Mouse (Mus musculus): Measurements from ENCODE around the gene Rbm17. TPM values are rescaled to one million over a fixed set of nuclear protein-coding genes. Genes with fewer than 3 reads are reported as not detected.

Gene Rbm17
- total RNA-seq (2014; rRNA removed), result 76.1 and 97.7 TPM in 2 replicates
- polyA plus RNA-seq (2015; fragmentation: Nextera tagmentation; extraction: Ambion mirVana), result 117 and 119 TPM in 2 replicates

DNA sequence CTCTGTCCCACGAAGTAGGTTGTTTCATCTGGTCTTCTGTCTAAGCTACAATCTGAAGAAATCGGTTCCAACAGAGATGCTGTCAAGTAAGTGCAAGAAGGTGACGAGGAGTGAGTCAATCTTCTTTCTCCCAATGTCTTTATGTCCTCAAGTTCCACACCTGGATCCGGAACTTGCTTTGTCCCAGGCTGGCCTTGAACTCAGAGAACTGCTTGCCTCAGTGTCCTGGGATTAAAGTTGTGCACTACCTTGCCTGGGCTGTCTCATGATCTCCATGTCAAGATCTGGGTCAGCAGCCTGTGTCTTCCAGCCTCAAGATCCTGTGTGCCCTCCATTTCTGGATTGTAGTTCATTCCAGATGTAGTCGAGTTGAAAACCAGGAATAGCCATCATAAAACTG is at the start of gene Rbm17:
Gene Rbm17, minus strand, starts transcription at position 101 of the 400 bp plus-strand sequence.
- 0 out of 2 replicates have a peak, but pooled peaks cover 4% of the 10 kb centered on the region for H3K36me3 ChIP-seq (ENCODE audit: insufficient read depth, low read length)
- H3K9ac ChIP-seq (replicated peaks; ENCODE audit: low read length, poor library complexity, severe bottlenecking), result peak within 1 kb of the TSS; percentile 98
- H3K9me3 ChIP-seq (ENCODE audit: low read length), result no peaks in the 10 kb centered on the region
- 86% methylated on average over 5 of the region's 5 CpGs for WGBS
- H3K27ac ChIP-seq (ENCODE audit: low read depth, low read length), result peak within 1 kb of the TSS; percentile 79
- peaks cover 6% of the 10 kb centered on the region; the same call in 1 of the 2 replicates for H3K4me1 ChIP-seq (ENCODE audit: insufficient read depth, low read length)
- no peaks in the 10 kb centered on the region for H3K27me3 ChIP-seq (ENCODE audit: insufficient read depth, low read length)
- peak within 1 kb of the TSS; percentile 95 for H3K4me3 ChIP-seq (ENCODE audit: low read depth, low read length)
- no peak for TF ChIP-seq CTCF (IDR thresholded peaks at IDR 0.05)
- no peak for ATAC-seq (ENCODE audit: low FRiP score)
- H3K4me2 ChIP-seq (ENCODE audit: low read depth, low read length, poor library complexity, severe bottlenecking), result no peak within 1 kb of the TSS
- no peak for DNase-seq (ENCODE audit: low spot score)

DNA sequence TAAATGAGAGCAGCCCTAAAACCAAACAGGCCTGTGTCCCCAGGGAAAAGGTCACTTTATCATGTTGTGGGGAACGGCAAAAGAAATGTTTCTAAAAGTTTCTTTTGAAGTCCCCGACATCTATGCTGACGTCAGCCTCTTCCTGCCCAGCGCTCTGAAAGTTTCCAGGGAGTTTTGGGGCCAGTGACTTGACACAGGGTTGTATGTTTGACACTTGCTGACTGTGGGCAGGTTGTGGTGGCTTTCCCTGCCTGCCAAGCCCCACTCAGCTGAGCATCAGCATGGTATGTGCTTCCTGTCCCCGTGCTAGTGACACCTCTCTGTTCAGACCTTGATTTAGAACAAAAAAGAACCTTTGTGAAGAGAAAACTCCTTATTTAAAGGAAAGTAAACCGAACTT is 49.4 kb upstream of the Rbm17 start:
- no peaks in the 10 kb centered on the region for H3K27me3 ChIP-seq (ENCODE audit: insufficient read depth, low read length)
- H3K9ac ChIP-seq (replicated peaks; ENCODE audit: low read length, poor library complexity, severe bottlenecking), result no peak overlapping the region
- TF ChIP-seq CTCF (IDR thresholded peaks at IDR 0.05), result no peak
- no peaks in the 10 kb centered on the region for H3K9me3 ChIP-seq (ENCODE audit: low read length)
- no peak overlapping the region for H3K4me3 ChIP-seq (ENCODE audit: low read depth, low read length)
- no peaks in the 10 kb centered on the region for H3K4me1 ChIP-seq (ENCODE audit: insufficient read depth, low read length)
- H3K4me2 ChIP-seq (ENCODE audit: low read depth, low read length, poor library complexity, severe bottlenecking), result no peak overlapping the region
- DNase-seq (ENCODE audit: low spot score) (no peak), ATAC-seq (ENCODE audit: low FRiP score) (no peak)
- no peak overlapping the region for H3K27ac ChIP-seq (ENCODE audit: low read depth, low read length)
- H3K36me3 ChIP-seq (ENCODE audit: insufficient read depth, low read length), result no peaks in the 10 kb centered on the region
- WGBS, result 61% methylated on average over 6 of the region's 6 CpGs

DNA sequence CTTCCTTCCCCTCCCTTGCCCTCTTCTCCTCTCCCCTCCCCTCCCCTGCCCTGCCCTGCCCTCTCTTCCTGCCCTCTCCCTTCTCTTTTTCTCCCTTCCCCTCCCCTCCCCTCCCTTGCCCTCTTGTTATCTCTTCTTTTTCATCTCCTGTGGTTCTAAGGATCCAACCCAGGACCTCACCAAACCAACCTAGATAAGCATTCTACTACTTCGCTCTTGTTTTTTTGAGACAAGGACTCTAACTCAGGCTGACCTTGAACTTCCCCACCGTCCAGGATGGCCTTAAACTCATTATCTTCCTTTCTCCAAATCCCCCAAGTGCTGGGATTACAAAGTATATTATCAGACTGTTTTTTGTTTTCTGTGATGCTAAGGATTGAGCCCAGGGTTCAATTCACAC is 48.8 kb upstream of the Rbm17 start:
- H3K27ac ChIP-seq (ENCODE audit: low read depth, low read length), result no peak overlapping the region
- ATAC-seq (ENCODE audit: low FRiP score), result no peak
- H3K27me3 ChIP-seq (ENCODE audit: insufficient read depth, low read length), result no peaks in the 10 kb centered on the region
- no peak for TF ChIP-seq CTCF (IDR thresholded peaks at IDR 0.05)
- H3K9me3 ChIP-seq (ENCODE audit: low read length), result no peaks in the 10 kb centered on the region
- WGBS, result 80% methylated on average over 2 of the region's 2 CpGs
- no peaks in the 10 kb centered on the region for H3K36me3 ChIP-seq (ENCODE audit: insufficient read depth, low read length)
- H3K4me3 ChIP-seq (ENCODE audit: low read depth, low read length), result no peak overlapping the region
- H3K9ac ChIP-seq (replicated peaks; ENCODE audit: low read length, poor library complexity, severe bottlenecking), result no peak overlapping the region
- DNase-seq (ENCODE audit: low spot score), result no peak
- H3K4me2 ChIP-seq (ENCODE audit: low read depth, low read length, poor library complexity, severe bottlenecking), result no peak overlapping the region
- H3K4me1 ChIP-seq (ENCODE audit: insufficient read depth, low read length), result no peaks in the 10 kb centered on the region

DNA sequence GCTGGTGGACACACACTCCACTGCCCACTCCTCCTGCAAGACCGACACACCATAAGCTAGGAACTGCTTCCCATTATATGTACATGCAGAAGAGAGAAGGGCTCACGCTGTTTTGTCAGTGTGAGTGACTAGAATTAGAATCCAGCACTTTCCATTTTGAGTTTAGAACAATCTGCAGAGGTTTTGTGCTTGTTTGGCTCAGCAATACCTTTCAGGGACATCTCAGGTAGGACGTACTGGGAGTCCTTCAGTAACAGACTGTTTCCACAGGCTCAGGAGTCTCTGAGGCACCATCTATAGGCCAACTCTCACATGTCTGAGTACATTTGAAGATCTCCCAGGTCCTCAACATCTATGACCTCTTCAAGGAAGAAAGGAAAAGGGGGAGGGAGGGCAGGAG is 48.2 kb upstream of the Rbm17 start:
- no peaks in the 10 kb centered on the region for H3K27me3 ChIP-seq (ENCODE audit: insufficient read depth, low read length)
- ATAC-seq (ENCODE audit: low FRiP score), result no peak
- H3K27ac ChIP-seq (ENCODE audit: low read depth, low read length), result no peak overlapping the region
- H3K4me2 ChIP-seq (ENCODE audit: low read depth, low read length, poor library complexity, severe bottlenecking), result no peak overlapping the region
- no peaks in the 10 kb centered on the region for H3K9me3 ChIP-seq (ENCODE audit: low read length)
- no peaks in the 10 kb centered on the region for H3K4me1 ChIP-seq (ENCODE audit: insufficient read depth, low read length)
- TF ChIP-seq CTCF (IDR thresholded peaks at IDR 0.05), result no peak
- no peak overlapping the region for H3K4me3 ChIP-seq (ENCODE audit: low read depth, low read length)
- H3K9ac ChIP-seq (replicated peaks; ENCODE audit: low read length, poor library complexity, severe bottlenecking), result no peak overlapping the region
- no peaks in the 10 kb centered on the region for H3K36me3 ChIP-seq (ENCODE audit: insufficient read depth, low read length)
- WGBS, result 87% methylated on average over 3 of the region's 3 CpGs
- no peak for DNase-seq (ENCODE audit: low spot score)

DNA sequence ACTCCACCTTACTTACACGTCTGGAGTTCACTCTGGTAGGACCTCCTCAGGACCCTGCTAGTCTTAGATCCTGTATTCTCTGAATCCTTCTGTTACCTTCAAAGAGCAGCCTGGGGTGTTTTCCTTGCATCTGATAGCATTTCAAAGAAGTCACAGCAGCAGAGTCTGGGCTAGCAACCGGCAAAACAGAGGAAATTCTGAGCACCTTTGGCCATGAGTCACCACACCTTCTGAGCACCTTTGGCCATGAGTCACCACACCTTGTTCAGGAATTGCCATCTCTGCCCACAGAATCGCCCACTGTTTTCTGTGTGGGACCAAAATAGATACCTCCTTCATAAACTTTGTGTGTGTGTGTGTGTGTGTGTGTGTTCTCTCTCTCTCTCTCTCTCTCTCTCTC is 47.5 kb upstream of the Rbm17 start:
- no peaks in the 10 kb centered on the region for H3K36me3 ChIP-seq (ENCODE audit: insufficient read depth, low read length)
- no peak for DNase-seq (ENCODE audit: low spot score)
- no peak overlapping the region for H3K27ac ChIP-seq (ENCODE audit: low read depth, low read length)
- no peak overlapping the region for H3K4me2 ChIP-seq (ENCODE audit: low read depth, low read length, poor library complexity, severe bottlenecking)
- no peaks in the 10 kb centered on the region for H3K27me3 ChIP-seq (ENCODE audit: insufficient read depth, low read length)
- no peak for ATAC-seq (ENCODE audit: low FRiP score)
- H3K9me3 ChIP-seq (ENCODE audit: low read length), result no peaks in the 10 kb centered on the region
- TF ChIP-seq CTCF (IDR thresholded peaks at IDR 0.05), result no peak
- no peaks in the 10 kb centered on the region for H3K4me1 ChIP-seq (ENCODE audit: insufficient read depth, low read length)
- no peak overlapping the region for H3K4me3 ChIP-seq (ENCODE audit: low read depth, low read length)
- 68% methylated on average over 3 of the region's 3 CpGs for WGBS
- H3K9ac ChIP-seq (replicated peaks; ENCODE audit: low read length, poor library complexity, severe bottlenecking), result no peak overlapping the region

DNA sequence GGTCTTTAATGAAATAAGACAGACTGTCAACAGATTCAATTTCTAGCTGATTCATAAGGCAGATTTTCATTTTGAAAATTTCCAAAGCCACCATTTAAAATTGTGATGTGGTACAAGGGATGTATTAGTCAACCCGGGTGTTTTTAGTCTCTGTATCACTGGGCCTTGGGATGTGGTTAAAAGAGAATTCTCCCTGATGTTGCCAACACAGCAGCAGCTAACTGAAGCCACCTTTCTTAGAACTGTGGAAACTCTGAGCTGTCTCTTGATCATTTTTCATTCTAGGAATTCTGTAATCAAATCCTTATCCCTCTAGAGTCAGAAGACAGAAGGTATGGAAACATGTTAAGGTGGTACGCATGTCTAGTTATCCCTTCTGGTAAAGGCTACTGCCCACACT is 41.3 kb upstream of the Rbm17 start:
- WGBS, result 91% methylated on average over 2 of the region's 2 CpGs
- TF ChIP-seq CTCF (IDR thresholded peaks at IDR 0.05), result no peak

More for the DNA sequence above, 41.3 kb upstream of the Rbm17 start:
- ATAC-seq (ENCODE audit: low FRiP score) (no peak), DNase-seq (ENCODE audit: low spot score) (no peak)
- Histone ChIP-seq H3K9me3 (ENCODE audit: low read length) (no peaks in the 10 kb centered on the region), H3K4me3 (ENCODE audit: low read depth, low read length) (no peak overlapping the region), H3K4me1 (ENCODE audit: insufficient read depth, low read length) (no peaks in the 10 kb centered on the region), H3K27ac (ENCODE audit: low read depth, low read length) (no peak overlapping the region), H3K9ac (replicated peaks; ENCODE audit: low read length, poor library complexity, severe bottlenecking) (no peak overlapping the region), H3K36me3 (ENCODE audit: insufficient read depth, low read length) (no peaks in the 10 kb centered on the region), H3K27me3 (ENCODE audit: insufficient read depth, low read length) (no peaks in the 10 kb centered on the region), H3K4me2 (ENCODE audit: low read depth, low read length, poor library complexity, severe bottlenecking) (no peak overlapping the region)

Data from midbrain, postnatal 0 days (tissue).